Mouse (Mus musculus) layer of hippocampus, adult 9-10 months (tissue): ENCODE measurements around the gene Fndc3b.

Experiments used
- DNase-seq: peaks from one replicate; pipeline ENCODE4 v3.0.0; 2022; ENCODE audit warnings: low spot score

Fndc3b gene

GRCm38 (mm10) chr3:27466297-27466901 is 244.7 kb downstream of the Fndc3b start:
- DNase-seq = peak; percentile 81

GRCm38 (mm10) chr3:27463373-27463772 is 247.7 kb downstream of the Fndc3b start:
- DNase-seq = no peak

- DNase-seq = no peak
These were observed 248.2 kb downstream of the Fndc3b start for GRCm38 (mm10) chr3:27462934-27463333.

- DNase-seq = no peak
These were observed 248.7 kb downstream of the Fndc3b start for GRCm38 (mm10) chr3:27462316-27462902.

- no peak for DNase-seq
These were observed 249.2 kb downstream of the Fndc3b start for GRCm38 (mm10) chr3:27461861-27462260.

- DNase-seq = peak; percentile 72
These were observed 250.1 kb downstream of the Fndc3b start for GRCm38 (mm10) chr3:27461037-27461436.

GRCm38 (mm10) chr3:27458416-27458815 is 252.7 kb downstream of the Fndc3b start:
- DNase-seq = no peak

GRCm38 (mm10) chr3:27456514-27456913 is 254.6 kb downstream of the Fndc3b start:
- DNase-seq = no peak

- no peak for DNase-seq
These were observed 256.5 kb downstream of the Fndc3b start for GRCm38 (mm10) chr3:27454402-27455195.

GRCm38 (mm10) chr3:27453453-27454098 is 257.5 kb downstream of the Fndc3b start:
- no peak for DNase-seq

GRCm38 (mm10) chr3:27449447-27449846 is 261.7 kb downstream of the Fndc3b start:
- DNase-seq = no peak

GRCm38 (mm10) chr3:27448367-27448766 is 262.7 kb downstream of the Fndc3b start:
- no peak for DNase-seq

- no peak for DNase-seq
These were observed 271.4 kb downstream of the Fndc3b start for GRCm38 (mm10) chr3:27439704-27440103.

GRCm38 (mm10) chr3:27435096-27435620 is 275.9 kb downstream of the Fndc3b start:
- DNase-seq = no peak

GRCm38 (mm10) chr3:27432981-27433380 is 278.1 kb downstream of the Fndc3b start:
- no peak for DNase-seq

GRCm38 (mm10) chr3:27430621-27431263 is 280.4 kb downstream of the Fndc3b start:
- DNase-seq = no peak

GRCm38 (mm10) chr3:27427406-27427805 is 283.7 kb downstream of the Fndc3b start:
- DNase-seq = no peak

- no peak for DNase-seq
These were observed 286.9 kb downstream of the Fndc3b start for GRCm38 (mm10) chr3:27424049-27424667.

- no peak for DNase-seq
These were observed 288.6 kb downstream of the Fndc3b start for GRCm38 (mm10) chr3:27422521-27422920.

GRCm38 (mm10) chr3:27421980-27422379 is 289.1 kb downstream of the Fndc3b start:
- no peak for DNase-seq

GRCm38 (mm10) chr3:27418602-27419001 is 292.5 kb downstream of the Fndc3b start:
- no peak for DNase-seq
